Mouse (Mus musculus) C2C12 (cell line): ENCODE data around the gene Ackr3.

Source experiments
- CTCF ChIP-seq: IDR thresholded peaks from one replicate; pipeline ENCODE4 v1.5.1; 2011; ENCODE audit not compliant: control insufficient read depth, insufficient read depth, insufficient read length
- USF1 ChIP-seq: IDR thresholded peaks from one replicate; pipeline ENCODE4 v1.6.1; 2011; ENCODE audit warnings: low read depth, mild to moderate bottlenecking, control low read depth, moderate library complexity

DNA sequence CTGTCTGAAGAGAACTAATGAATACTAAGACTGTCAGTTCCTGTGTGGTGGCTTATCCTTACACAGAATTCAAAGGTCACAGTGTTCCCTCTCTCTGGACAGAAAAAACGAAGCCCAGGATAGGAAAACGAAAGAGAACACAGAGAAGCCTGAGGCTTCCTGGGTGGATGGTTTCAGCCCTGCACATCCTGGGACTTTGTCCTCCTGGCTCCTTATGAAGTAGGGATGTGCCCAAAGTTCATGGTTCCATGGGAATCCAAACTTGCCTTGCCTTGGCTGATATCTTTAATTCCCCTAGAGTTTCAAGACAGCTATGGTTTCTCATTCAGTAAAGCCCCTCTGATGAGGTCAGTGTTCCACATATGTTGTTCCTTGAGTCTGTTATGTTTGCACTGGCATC lies 19.2 kb downstream of the Ackr3 start:
- TF ChIP-seq CTCF (no peak), USF1 (no peak)
